Mouse (Mus musculus) midbrain, embryonic 14.5 days (tissue): ENCODE data around the gene Atp5d. TPM values are rescaled to one million over a fixed set of nuclear protein-coding genes. Genes with fewer than 3 reads are reported as not detected.

Experiments used
- ATAC-seq: fragments of 200-750 bp; cut with Nextera tagmentation; 2 replicates; pipeline ENCODE4 v1.8.0; 2017; ENCODE audit warnings: moderate number of reproducible peaks, moderate library complexity; ENCODE audit not compliant: low FRiP score, low TSS enrichment
- DNase-seq: peaks from one replicate; pipeline ENCODE4 v3.0.0-alpha.2; 2015
- H3K27ac ChIP-seq: fragments of 300-500 bp; sonication (generic); replicated peaks from 2 replicates; pipeline ENCODE4 v1.5.1; 2014; ENCODE audit warnings: mild to moderate bottlenecking, low read depth, low read length, moderate library complexity
- H3K27me3 ChIP-seq: fragments of 300-500 bp; sonication (generic); 2 replicates; pipeline ENCODE4 v1.6.1; 2014; ENCODE audit warnings: low read length, control low read depth, mixed read lengths; ENCODE audit not compliant: control insufficient read depth, insufficient read depth
- H3K36me3 ChIP-seq: fragments of 300-500 bp; sonication (generic); 2 replicates; pipeline ENCODE4 v1.6.1; 2014; ENCODE audit warnings: low read length, control low read depth; ENCODE audit not compliant: control insufficient read depth, insufficient read depth
- H3K4me1 ChIP-seq: fragments of 300-500 bp; sonication (generic); 2 replicates; pipeline ENCODE4 v1.6.1; 2014; ENCODE audit warnings: mild to moderate bottlenecking, antibody characterized with exemption, low read length, control low read depth; ENCODE audit not compliant: control insufficient read depth, insufficient read depth
- H3K4me2 ChIP-seq: fragments of 300-500 bp; sonication (generic); 2 replicates; pipeline ENCODE4 v1.6.1; 2014; ENCODE audit warnings: mild to moderate bottlenecking, low read length, moderate library complexity
- H3K4me3 ChIP-seq: fragments of 300-500 bp; sonication (generic); replicated peaks from 2 replicates; pipeline ENCODE4 v1.5.1; 2014; ENCODE audit warnings: low read depth, low read length
- H3K9ac ChIP-seq: fragments of 300-500 bp; sonication (generic); replicated peaks from 2 replicates; pipeline ENCODE4 v1.6.1; 2014; ENCODE audit warnings: mild to moderate bottlenecking, low read length, moderate library complexity
- H3K9me3 ChIP-seq: fragments of 300-500 bp; sonication (generic); 2 replicates; pipeline ENCODE4 v1.6.1; 2016; ENCODE audit warnings: low read length, control low read depth, mixed read lengths; ENCODE audit not compliant: control insufficient read depth
- WGBS: fragments of 180-500 bp; shearing (Covaris S2); extraction: QIAGEN DNeasy Blood & Tissue Kit; methylation state at CpG from one replicate; pipeline ENCODE4 v1.1.7; 2014; 5-methylcytosine and 5-hydroxymethylcytosine counted together
- polyA plus RNA-seq: library from polyadenylated mRNA; unstranded; fragments of >200 nt; fragmentation: Nextera tagmentation; extraction: Ambion mirVana; gene quantifications from 2 replicates; pipeline ENCODE4 v1.2.1, GENCODE M21; 2014

Atp5d gene
- polyA plus RNA-seq, 1 experiment from 2014 or later = 407 TPM

GRCm38 (mm10) chr10:80180823-80181222, 42.4 kb downstream of the Atp5d start:
- Histone ChIP-seq H3K4me3 (peak overlapping the region; percentile 75), H3K4me2 (peak overlapping the region; percentile 68), H3K9ac (peak overlapping the region; percentile 98), H3K4me1 (peaks cover 30% of the 10 kb centered on the region), H3K27ac (peak overlapping the region; percentile 88), H3K27me3 (no peaks in the 10 kb centered on the region), H3K36me3 (peaks cover 13% of the 10 kb centered on the region), H3K9me3 (no peaks in the 10 kb centered on the region)
- WGBS = 11% methylated on average over 5 of the region's 5 CpGs
- ATAC-seq (no peak), DNase-seq (no peak)

GRCm38 (mm10) chr10:80182547-80182946, 44.1 kb downstream of the Atp5d start:
- peak overlapping the region; percentile 75 for H3K4me3 ChIP-seq

GRCm38 (mm10) chr10:80186649-80187048, 48.2 kb downstream of the Atp5d start:
- ATAC-seq (no peak), DNase-seq (no peak)
- peaks cover 42% of the 10 kb centered on the region for H3K36me3 ChIP-seq
- no peak overlapping the region; the same call in 1 of the 2 replicates for H3K9ac ChIP-seq
- no peaks in the 10 kb centered on the region for H3K9me3 ChIP-seq
- no peaks in the 10 kb centered on the region for H3K27me3 ChIP-seq
- H3K27ac ChIP-seq = peak overlapping the region; percentile 55
- H3K4me3 ChIP-seq = no peak overlapping the region
- H3K4me1 ChIP-seq = peaks cover 32% of the 10 kb centered on the region
- WGBS = 37% methylated on average over 27 of the region's 27 CpGs
- H3K4me2 ChIP-seq = peak overlapping the region; percentile 26

More at GRCm38 (mm10) chr10:80182547-80182946, 44.1 kb downstream of the Atp5d start:
- peak overlapping the region; percentile 29; the same call in 1 of the 2 replicates for H3K9ac ChIP-seq
- H3K4me2 ChIP-seq = peak overlapping the region; percentile 68
- H3K4me1 ChIP-seq = peaks cover 27% of the 10 kb centered on the region
- WGBS = 61% methylated on average over 7 of the region's 7 CpGs
- H3K9me3 ChIP-seq = no peaks in the 10 kb centered on the region
- H3K36me3 ChIP-seq = peaks cover 23% of the 10 kb centered on the region
- no peak for DNase-seq
- ATAC-seq = no peak
- no peaks in the 10 kb centered on the region for H3K27me3 ChIP-seq
- peak overlapping the region; percentile 88; the same call in 1 of the 2 replicates for H3K27ac ChIP-seq

- WGBS = 51% methylated on average over 10 of the region's 10 CpGs
- Histone ChIP-seq H3K27ac (peak overlapping the region; percentile 46), H3K4me3 (no peak overlapping the region), H3K9me3 (no peaks in the 10 kb centered on the region), H3K4me2 (peak overlapping the region; percentile 1; the same call in 1 of the 2 replicates), H3K27me3 (no peaks in the 10 kb centered on the region), H3K4me1 (peaks cover 26% of the 10 kb centered on the region), H3K9ac (no peak overlapping the region), H3K36me3 (peaks cover 39% of the 10 kb centered on the region)
- DNase-seq (no peak), ATAC-seq (no peak)
These were observed 49.3 kb downstream of the Atp5d start for GRCm38 (mm10) chr10:80187739-80188138.

- H3K9me3 ChIP-seq = no peaks in the 10 kb centered on the region
- peak overlapping the region; percentile 65 for H3K4me2 ChIP-seq
- H3K4me3 ChIP-seq = peak overlapping the region; percentile 12; the same call in 1 of the 2 replicates
- peak overlapping the region; percentile 43 for H3K9ac ChIP-seq
- no peak for DNase-seq
- peaks cover 34% of the 10 kb centered on the region for H3K36me3 ChIP-seq
- WGBS = 35% methylated on average over 15 of the region's 15 CpGs
- H3K27me3 ChIP-seq = no peaks in the 10 kb centered on the region
- peaks cover 26% of the 10 kb centered on the region for H3K4me1 ChIP-seq
- H3K27ac ChIP-seq = peak overlapping the region; percentile 94
- ATAC-seq = no peak
These were observed 50.1 kb downstream of the Atp5d start for GRCm38 (mm10) chr10:80188453-80189024.

GRCm38 (mm10) chr10:80189999-80190398, 51.6 kb downstream of the Atp5d start:
- peak overlapping the region; percentile 75 for H3K9ac ChIP-seq
- ATAC-seq (0 out of 2 replicates have a peak, but pooled peaks have one; percentile 22), DNase-seq (peak; percentile 70)
- H3K4me1 ChIP-seq = peaks cover 36% of the 10 kb centered on the region
- peak overlapping the region; percentile 34 for H3K4me3 ChIP-seq
- peaks cover 30% of the 10 kb centered on the region for H3K36me3 ChIP-seq
- H3K27me3 ChIP-seq = no peaks in the 10 kb centered on the region
- 2% methylated on average over 21 of the region's 21 CpGs for WGBS
- peak overlapping the region; percentile 65 for H3K4me2 ChIP-seq
- H3K9me3 ChIP-seq = no peaks in the 10 kb centered on the region
- peak overlapping the region; percentile 94 for H3K27ac ChIP-seq

- H3K4me1 ChIP-seq = peaks cover 36% of the 10 kb centered on the region
- peak overlapping the region; percentile 34 for H3K4me3 ChIP-seq
- no peaks in the 10 kb centered on the region for H3K9me3 ChIP-seq
- H3K36me3 ChIP-seq = peaks cover 30% of the 10 kb centered on the region
- peak overlapping the region; percentile 65 for H3K4me2 ChIP-seq
- under 1% methylated on average over 47 of the region's 48 CpGs for WGBS
- peak overlapping the region; percentile 94 for H3K27ac ChIP-seq
- H3K27me3 ChIP-seq = no peaks in the 10 kb centered on the region
- peak; percentile 29; the same call in 1 of the 2 replicates for ATAC-seq
- peak overlapping the region; percentile 75 for H3K9ac ChIP-seq
- peak; percentile 83 for DNase-seq
These were observed 52.1 kb downstream of the Atp5d start for GRCm38 (mm10) chr10:80190491-80191051.

GRCm38 (mm10) chr10:80193976-80194375, 55.5 kb downstream of the Atp5d start:
- H3K27me3 ChIP-seq = no peaks in the 10 kb centered on the region
- peaks cover 33% of the 10 kb centered on the region for H3K4me1 ChIP-seq
- peak overlapping the region; percentile 36; the same call in 1 of the 2 replicates for H3K9ac ChIP-seq
- no peaks in the 10 kb centered on the region for H3K9me3 ChIP-seq
- no peak overlapping the region for H3K4me2 ChIP-seq
- H3K27ac ChIP-seq = peak overlapping the region; percentile 70
- DNase-seq = no peak
- WGBS = 32% methylated on average over 6 of the region's 6 CpGs
- peaks cover 5% of the 10 kb centered on the region for H3K36me3 ChIP-seq
- no peak for ATAC-seq
- no peak overlapping the region for H3K4me3 ChIP-seq
